Mouse (Mus musculus): Measurements from ENCODE around the gene Slc8a1.

The Slc8a1 gene

GRCm38 (mm10) chr17:81416361-81417114, 321.6 kb downstream of the Slc8a1 start:
- no peak for DNase-seq (ENCODE audit: low spot score)

GRCm38 (mm10) chr17:81412736-81413135, 325.4 kb downstream of the Slc8a1 start:
- DNase-seq (ENCODE audit: low spot score) = no peak

- no peak for DNase-seq (ENCODE audit: low spot score)
These were observed 334.0 kb downstream of the Slc8a1 start for GRCm38 (mm10) chr17:81404225-81404624.

- DNase-seq (ENCODE audit: low spot score) = no peak
These were observed 335.1 kb downstream of the Slc8a1 start for GRCm38 (mm10) chr17:81403121-81403520.

GRCm38 (mm10) chr17:81402636-81403035, 335.5 kb downstream of the Slc8a1 start:
- peak; percentile 30 for DNase-seq (ENCODE audit: low spot score)

GRCm38 (mm10) chr17:81400377-81400776, 337.8 kb downstream of the Slc8a1 start:
- DNase-seq (ENCODE audit: low spot score) = no peak

- no peak for DNase-seq (ENCODE audit: low spot score)
These were observed 340.7 kb downstream of the Slc8a1 start for GRCm38 (mm10) chr17:81397434-81397833.

- no peak for DNase-seq (ENCODE audit: low spot score)
These were observed 344.1 kb downstream of the Slc8a1 start for GRCm38 (mm10) chr17:81394124-81394523.

- no peak for DNase-seq (ENCODE audit: low spot score)
These were observed 345.1 kb downstream of the Slc8a1 start for GRCm38 (mm10) chr17:81393040-81393439.

GRCm38 (mm10) chr17:81391478-81391877, 346.7 kb downstream of the Slc8a1 start:
- DNase-seq (ENCODE audit: low spot score) = no peak

- DNase-seq (ENCODE audit: low spot score) = no peak
These were observed 347.4 kb downstream of the Slc8a1 start for GRCm38 (mm10) chr17:81390790-81391189.

GRCm38 (mm10) chr17:81386118-81386517, 352.1 kb downstream of the Slc8a1 start:
- DNase-seq (ENCODE audit: low spot score) = no peak

GRCm38 (mm10) chr17:81385476-81385875, 352.7 kb downstream of the Slc8a1 start:
- DNase-seq (ENCODE audit: low spot score) = no peak

- no peak for DNase-seq (ENCODE audit: low spot score)
These were observed 354.7 kb downstream of the Slc8a1 start for GRCm38 (mm10) chr17:81383461-81383860.

GRCm38 (mm10) chr17:81378436-81378835, 359.7 kb downstream of the Slc8a1 start:
- DNase-seq (ENCODE audit: low spot score) = no peak

GRCm38 (mm10) chr17:81377757-81378299, 360.3 kb downstream of the Slc8a1 start:
- DNase-seq (ENCODE audit: low spot score) = no peak

GRCm38 (mm10) chr17:81377195-81377594, 361.0 kb downstream of the Slc8a1 start:
- no peak for DNase-seq (ENCODE audit: low spot score)

GRCm38 (mm10) chr17:81375901-81376300, 362.3 kb downstream of the Slc8a1 start:
- no peak for DNase-seq (ENCODE audit: low spot score)

GRCm38 (mm10) chr17:81369036-81369435, 369.1 kb downstream of the Slc8a1 start:
- DNase-seq (ENCODE audit: low spot score) = no peak

GRCm38 (mm10) chr17:81368503-81368902, 369.7 kb downstream of the Slc8a1 start:
- DNase-seq (ENCODE audit: low spot score) = no peak

- DNase-seq (ENCODE audit: low spot score) = no peak
These were observed 374.8 kb downstream of the Slc8a1 start for GRCm38 (mm10) chr17:81363368-81363767.

GRCm38 (mm10) chr17:81360571-81360970, 377.6 kb downstream of the Slc8a1 start:
- no peak for DNase-seq (ENCODE audit: low spot score)

GRCm38 (mm10) chr17:81360032-81360431, 378.1 kb downstream of the Slc8a1 start:
- DNase-seq (ENCODE audit: low spot score) = no peak
